Mouse (Mus musculus) erythroblast, embryonic 14.5 days (primary cell): ENCODE data around the gene Mrpl42.

Source experiments
- GATA1 ChIP-seq: IDR thresholded peaks from 2 replicates; pipeline ENCODE4 v1.6.1; 2012; ENCODE audit warnings: low read length, inconsistent platforms, mixed read lengths
- TAL1 ChIP-seq: IDR thresholded peaks from 3 replicates; pipeline ENCODE4 v1.6.1; 2012; ENCODE audit warnings: low read length, inconsistent platforms, mixed read lengths

DNA sequence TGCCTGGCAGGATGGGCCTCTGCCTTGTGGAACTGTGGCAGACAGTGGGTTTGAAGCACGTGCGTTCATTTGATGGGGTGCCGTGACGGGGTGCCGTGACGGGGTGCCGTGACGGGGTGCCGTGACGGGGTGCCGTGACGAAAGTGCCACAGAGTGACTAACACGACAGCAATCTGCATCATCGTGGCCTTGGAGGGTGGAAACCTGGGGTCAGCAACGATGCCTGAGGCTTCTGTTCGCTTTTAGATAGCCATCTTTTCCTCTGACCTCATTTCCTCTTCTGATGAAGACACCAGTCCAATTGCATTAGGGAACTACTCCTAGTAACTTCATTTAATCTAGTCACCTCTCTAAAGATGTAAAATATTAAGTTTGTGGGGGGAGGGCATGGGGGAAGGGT, 53.8 kb downstream of the Mrpl42 start:
- TF ChIP-seq TAL1 (no peak), GATA1 (no peak)
